8 mouse cellular contexts compared by ENCODE assay signal in the genomic region with DNA sequence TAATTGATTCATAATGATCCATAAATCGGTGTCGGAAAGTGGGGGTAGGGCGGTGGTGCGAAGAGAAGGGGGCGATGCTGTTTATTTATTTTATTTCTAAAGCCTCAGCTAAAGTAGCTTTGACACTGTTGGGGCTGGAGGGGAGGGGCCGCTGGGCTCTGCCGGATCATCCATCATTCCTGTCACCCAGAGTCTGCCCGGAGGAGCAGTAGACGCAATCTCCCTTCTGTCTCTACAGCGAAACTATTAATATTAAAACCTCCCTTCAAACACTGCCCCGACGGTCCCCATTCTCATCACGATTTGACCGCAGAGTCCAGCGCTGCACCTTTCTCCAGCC.
A peak's percentile ranks its signal among the peaks of the same experiment; 100 is the strongest.
DNase-seq lines count a peak whose midpoint lies in the region; ATAC-seq lines count a peak whose summit lies in the region.

No protein-coding gene starts in this region.

- H3K9me3 ChIP-seq in heart, embryonic 16.5 days (replicated peaks; ENCODE audit: control insufficient read depth, low read length) = no peaks in the 10 kb centered on the region
- H3K9me3 ChIP-seq in forebrain, embryonic 14.5 days (replicated peaks; ENCODE audit: control insufficient read depth, low read length) = no peaks in the 10 kb centered on the region
- no peaks in the 10 kb centered on the region for H3K9me3 ChIP-seq in neural tube, embryonic 11.5 days (ENCODE audit: control insufficient read depth, low read length)

- DNase-seq in heart, postnatal 4 days = no peak
- peak; percentile 61 for DNase-seq in forebrain, embryonic 14.5 days (ENCODE audit: low spot score)
- peak; percentile 73 to 84 for DNase-seq in kidney, postnatal 4 days
- DNase-seq in neural tube, embryonic 11.5 days (ENCODE audit: low spot score) = peak; percentile 88
- DNase-seq in spleen, adult 12 weeks (ENCODE audit: low spot score) = no peak

- peak; percentile 42; the same call in 1 of the 2 replicates for ATAC-seq in heart, embryonic 16.5 days (replicated peaks; ENCODE audit: extremely low read depth, insufficient read depth, low FRiP score)
- no peak for ATAC-seq in forebrain, embryonic 14.5 days
- peak; percentile 63 for ATAC-seq in neural tube, embryonic 11.5 days (ENCODE audit: insufficient read depth, low FRiP score, low TSS enrichment)
- ATAC-seq in CD4-positive, CD25-positive, alpha-beta regulatory T cell, adult 4 months = no peak
- no peak for ATAC-seq in inflammation-experienced regulatory T-cells, adult 6 months

- H3K4me1 ChIP-seq in heart, embryonic 16.5 days (ENCODE audit: control insufficient read depth, insufficient read depth, low read length) = peaks cover 17% of the 10 kb centered on the region
- peaks cover 23% of the 10 kb centered on the region for H3K4me1 ChIP-seq in forebrain, embryonic 14.5 days (ENCODE audit: control insufficient read depth, insufficient read depth, low read length)
- peaks cover 28% of the 10 kb centered on the region for H3K4me1 ChIP-seq in neural tube, embryonic 11.5 days (ENCODE audit: control insufficient read depth, insufficient read depth, low read length)

- WGBS in heart, embryonic 16.5 days = 4% methylated on average over 15 of the region's 15 CpGs
- WGBS in forebrain, embryonic 14.5 days = 1% methylated on average over 15 of the region's 15 CpGs
- WGBS in neural tube, embryonic 11.5 days = under 1% methylated on average over 15 of the region's 15 CpGs

- peaks cover 8% of the 10 kb centered on the region; the same call in 1 of the 2 replicates for H3K36me3 ChIP-seq in heart, embryonic 16.5 days (ENCODE audit: control insufficient read depth, insufficient read depth)
- H3K36me3 ChIP-seq in forebrain, embryonic 14.5 days (ENCODE audit: control insufficient read depth, insufficient read depth, low read length) = peaks cover 19% of the 10 kb centered on the region
- H3K36me3 ChIP-seq in neural tube, embryonic 11.5 days (ENCODE audit: control insufficient read depth, insufficient read depth, low read length) = no peaks in the 10 kb centered on the region; the same call in 1 of the 2 replicates

- H3K4me3 ChIP-seq in heart, embryonic 16.5 days (ENCODE audit: low read length) = peak overlapping the region; percentile 51
- peak overlapping the region; percentile 13 for H3K4me3 ChIP-seq in forebrain, embryonic 14.5 days (ENCODE audit: low read depth, low read length)
- H3K4me3 ChIP-seq in neural tube, embryonic 11.5 days (ENCODE audit: low read depth, low read length) = peak overlapping the region; percentile 27

- peak overlapping the region; percentile 68 for H3K9ac ChIP-seq in heart, embryonic 16.5 days (ENCODE audit: low read length)
- peak overlapping the region; percentile 65 for H3K9ac ChIP-seq in forebrain, embryonic 14.5 days (ENCODE audit: low read length)
- H3K9ac ChIP-seq in neural tube, embryonic 11.5 days (ENCODE audit: low read length) = peak overlapping the region; percentile 61

- H3K27ac ChIP-seq in heart, embryonic 16.5 days (ENCODE audit: low read length) = peak overlapping the region; percentile 37; the same call in 1 of the 2 replicates
- peak overlapping the region; percentile 91 for H3K27ac ChIP-seq in forebrain, embryonic 14.5 days (ENCODE audit: low read depth, low read length)
- H3K27ac ChIP-seq in neural tube, embryonic 11.5 days (ENCODE audit: low read depth, low read length) = peak overlapping the region; percentile 97

- H3K27me3 ChIP-seq in heart, embryonic 16.5 days (ENCODE audit: control insufficient read depth, insufficient read depth, low read length) = peaks cover 3% of the 10 kb centered on the region; the same call in 1 of the 2 replicates
- H3K27me3 ChIP-seq in forebrain, embryonic 14.5 days (replicated peaks; ENCODE audit: control insufficient read depth, insufficient read depth, low read length) = no peaks in the 10 kb centered on the region
- no peaks in the 10 kb centered on the region for H3K27me3 ChIP-seq in neural tube, embryonic 11.5 days (ENCODE audit: control insufficient read depth, insufficient read depth, low read length)

- H3K4me2 ChIP-seq in heart, embryonic 16.5 days (ENCODE audit: low read depth, low read length) = peak overlapping the region; percentile 70
- H3K4me2 ChIP-seq in forebrain, embryonic 14.5 days (ENCODE audit: low read length) = peak overlapping the region; percentile 51
- H3K4me2 ChIP-seq in neural tube, embryonic 11.5 days (ENCODE audit: low read depth) = peak overlapping the region; percentile 43

Comparison
In these comparisons a context has a peak if more than half of its experiments do, and no peak if none do; other contexts are left out.
1. ATAC-seq: peak in heart, embryonic 16.5 days (single experiment) and neural tube, embryonic 11.5 days (single experiment); none in forebrain, embryonic 14.5 days (single experiment), CD4-positive, CD25-positive, alpha-beta regulatory T cell, adult 4 months (single experiment) and inflammation-experienced regulatory T-cells, adult 6 months (single experiment).
2. H3K27ac ChIP-seq: peak in every context shown above with its lines; median percentile 97 in neural tube, embryonic 11.5 days; 91 in forebrain, embryonic 14.5 days; 37 in heart, embryonic 16.5 days.
3. DNase-seq: peak in forebrain, embryonic 14.5 days (single experiment), kidney, postnatal 4 days (2 of 2) and neural tube, embryonic 11.5 days (single experiment); none in heart, postnatal 4 days (single experiment) and spleen, adult 12 weeks (single experiment).
4. Peak in every context shown above with its lines, with median percentiles within 50 percentile points of each other: H3K4me2 ChIP-seq, H3K4me3 ChIP-seq and H3K9ac ChIP-seq.